Mouse (Mus musculus) cerebellum, adult 2 months (tissue): ENCODE results near the gene Krtdap.

Experiments used
- CTCF ChIP-seq: fragments of 200-500 bp; IDR thresholded peaks from 2 replicates; pipeline ENCODE4 v1.5.1; 2011; ENCODE audit warnings: low read depth, mild to moderate bottlenecking, control low read depth, low read length, moderate library complexity, borderline replicate concordance; ENCODE audit not compliant: insufficient read depth
- POLR2A ChIP-seq: fragments of 200-500 bp; IDR thresholded peaks from 2 replicates; pipeline ENCODE4 v1.6.1; 2011; ENCODE audit warnings: low read length, control low read depth, borderline replicate concordance; ENCODE audit not compliant: insufficient read depth

- TF ChIP-seq CTCF (no peak), POLR2A (no peak)
Observed at GRCm38 (mm10) chr7:30763456-30763855, 24.2 kb upstream of the Krtdap start, which contains the start of gene Dmkn.
